Mouse (Mus musculus) hindbrain, embryonic 15.5 days (tissue): Measurements from ENCODE around the gene Mrpl48. TPM values are rescaled to one million over a fixed set of nuclear protein-coding genes. Genes with fewer than 3 reads are reported as not detected.
A peak's percentile ranks its signal among the peaks of the same experiment; 100 is the strongest.

ENCODE experiments used
- ATAC-seq: fragments of 200-750 bp; cut with Nextera tagmentation; 2 replicates; pipeline ENCODE4 v1.8.0; 2017; ENCODE audit warnings: low read depth, moderate number of reproducible peaks, moderate TSS enrichment; ENCODE audit not compliant: low FRiP score
- H3K27ac ChIP-seq: fragments of 300-500 bp; sonication (generic); replicated peaks from 2 replicates; pipeline ENCODE4 v1.5.1; 2015; ENCODE audit warnings: mild to moderate bottlenecking, inconsistent platforms
- H3K27me3 ChIP-seq: fragments of 300-500 bp; sonication (generic); 2 replicates; pipeline ENCODE4 v1.6.1; 2015; ENCODE audit warnings: control low read depth, inconsistent platforms
- H3K36me3 ChIP-seq: fragments of 300-500 bp; sonication (generic); 2 replicates; pipeline ENCODE4 v1.6.1; 2015; ENCODE audit warnings: control low read depth, inconsistent platforms
- H3K4me1 ChIP-seq: fragments of 300-500 bp; sonication (generic); replicated peaks from 2 replicates; pipeline ENCODE4 v1.6.1; 2015; ENCODE audit warnings: control low read depth, inconsistent platforms
- H3K4me2 ChIP-seq: fragments of 300-500 bp; sonication (generic); 2 replicates; pipeline ENCODE4 v1.6.1; 2015; ENCODE audit warnings: moderate library complexity, mild to moderate bottlenecking, inconsistent platforms
- H3K4me3 ChIP-seq: fragments of 300-500 bp; sonication (generic); 2 replicates; pipeline ENCODE4 v1.5.1; 2015; ENCODE audit warnings: mild to moderate bottlenecking, inconsistent platforms
- H3K9ac ChIP-seq: fragments of 300-500 bp; sonication (generic); 2 replicates; pipeline ENCODE4 v1.6.1; 2015; ENCODE audit warnings: inconsistent platforms
- H3K9me3 ChIP-seq: fragments of 300-500 bp; sonication (generic); 2 replicates; pipeline ENCODE4 v1.6.1; 2016; ENCODE audit warnings: control low read depth, inconsistent platforms
- WGBS: fragments of 180-500 bp; shearing (Covaris S2); methylation state at CpG from one replicate; pipeline ENCODE4 v1.1.7; 2015; 5-methylcytosine and 5-hydroxymethylcytosine counted together
- polyA plus RNA-seq: library from polyadenylated mRNA; unstranded; fragments of >200 nt; fragmentation: Nextera tagmentation; extraction: Ambion mirVana; gene quantifications from 2 replicates; pipeline ENCODE4 v1.2.1, GENCODE M21; 2015

Mrpl48 gene
- polyA plus RNA-seq, 1 experiment from 2014 or later: 83.6 TPM

GRCm38 (mm10) chr7:100550338-100551007, 57.6 kb downstream of the Mrpl48 start:
- Histone ChIP-seq H3K9ac (no peak overlapping the region), H3K27me3 (no peaks in the 10 kb centered on the region), H3K27ac (no peak overlapping the region), H3K4me3 (no peak overlapping the region), H3K36me3 (peaks cover 12% of the 10 kb centered on the region; the same call in 1 of the 2 replicates), H3K4me1 (peaks cover 12% of the 10 kb centered on the region; the same call in 1 of the 2 replicates), H3K9me3 (no peaks in the 10 kb centered on the region), H3K4me2 (no peak overlapping the region)
- no peak for ATAC-seq
- 52% methylated on average over 5 of the region's 5 CpGs for WGBS

- H3K4me3 ChIP-seq: no peak overlapping the region
- H3K27me3 ChIP-seq: no peaks in the 10 kb centered on the region
- no peak overlapping the region for H3K9ac ChIP-seq
- H3K4me2 ChIP-seq: no peak overlapping the region
- no peaks in the 10 kb centered on the region for H3K9me3 ChIP-seq
- peaks cover 6% of the 10 kb centered on the region; the same call in 1 of the 2 replicates for H3K4me1 ChIP-seq
- 86% methylated on average over 3 of the region's 3 CpGs for WGBS
- no peak overlapping the region for H3K27ac ChIP-seq
- peaks cover 12% of the 10 kb centered on the region; the same call in 1 of the 2 replicates for H3K36me3 ChIP-seq
- no peak for ATAC-seq
These were observed 58.3 kb downstream of the Mrpl48 start for GRCm38 (mm10) chr7:100549796-100550195.

GRCm38 (mm10) chr7:100547631-100548030, 60.5 kb downstream of the Mrpl48 start:
- Histone ChIP-seq H3K9me3 (no peaks in the 10 kb centered on the region), H3K9ac (no peak overlapping the region), H3K27ac (no peak overlapping the region), H3K4me1 (0 out of 2 replicates have a peak, but pooled peaks cover 3% of the 10 kb centered on the region), H3K36me3 (peaks cover 12% of the 10 kb centered on the region; the same call in 1 of the 2 replicates), H3K27me3 (no peaks in the 10 kb centered on the region), H3K4me3 (no peak overlapping the region), H3K4me2 (no peak overlapping the region)
- WGBS: 86% methylated on average over 4 of the region's 4 CpGs
- no peak for ATAC-seq

- no peak overlapping the region for H3K9ac ChIP-seq
- no peak overlapping the region for H3K27ac ChIP-seq
- H3K27me3 ChIP-seq: no peaks in the 10 kb centered on the region
- no peak overlapping the region for H3K4me2 ChIP-seq
- no peak overlapping the region for H3K4me3 ChIP-seq
- H3K4me1 ChIP-seq: no peaks in the 10 kb centered on the region
- H3K36me3 ChIP-seq: peaks cover 24% of the 10 kb centered on the region
- WGBS: 62% methylated on average over 1 of the region's 1 CpGs
- ATAC-seq: no peak
- H3K9me3 ChIP-seq: no peaks in the 10 kb centered on the region
These were observed 63.7 kb downstream of the Mrpl48 start for GRCm38 (mm10) chr7:100544437-100544836.

GRCm38 (mm10) chr7:100539516-100539915, 68.6 kb downstream of the Mrpl48 start:
- no peak overlapping the region for H3K9ac ChIP-seq
- H3K27me3 ChIP-seq: no peaks in the 10 kb centered on the region
- H3K36me3 ChIP-seq: peaks cover 17% of the 10 kb centered on the region
- H3K27ac ChIP-seq: no peak overlapping the region
- 97% methylated on average over 9 of the region's 9 CpGs for WGBS
- H3K4me2 ChIP-seq: no peak overlapping the region
- H3K4me1 ChIP-seq: peaks cover 11% of the 10 kb centered on the region
- H3K4me3 ChIP-seq: no peak overlapping the region
- no peaks in the 10 kb centered on the region for H3K9me3 ChIP-seq
- no peak for ATAC-seq

- H3K4me1 ChIP-seq: peaks cover 11% of the 10 kb centered on the region
- no peak for ATAC-seq
- H3K4me3 ChIP-seq: peak overlapping the region; percentile 60
- peaks cover 17% of the 10 kb centered on the region for H3K36me3 ChIP-seq
- H3K27me3 ChIP-seq: no peaks in the 10 kb centered on the region
- WGBS: 36% methylated on average over 7 of the region's 7 CpGs
- H3K9me3 ChIP-seq: no peaks in the 10 kb centered on the region
- H3K4me2 ChIP-seq: peak overlapping the region; percentile 76
- peak overlapping the region; percentile 87 for H3K27ac ChIP-seq
- H3K9ac ChIP-seq: peak overlapping the region; percentile 52
These were observed 70.6 kb downstream of the Mrpl48 start for GRCm38 (mm10) chr7:100537519-100537902.

- Histone ChIP-seq H3K4me2 (peak within 1 kb of the TSS; percentile 76), H3K9me3 (no peaks in the 10 kb centered on the region), H3K36me3 (peaks cover 17% of the 10 kb centered on the region), H3K9ac (peak within 1 kb of the TSS; percentile 52), H3K4me1 (peaks cover 11% of the 10 kb centered on the region), H3K27me3 (no peaks in the 10 kb centered on the region), H3K27ac (peak within 1 kb of the TSS; percentile 87), H3K4me3 (peak within 1 kb of the TSS; percentile 60)
- under 1% methylated on average over 33 of the region's 33 CpGs for WGBS
- peak; percentile 100 for ATAC-seq
These were observed 71.1 kb downstream of the Mrpl48 start, which contains the start of gene Coa4 for GRCm38 (mm10) chr7:100536804-100537518. Gene Coa4, plus strand, starts transcription at chr7:100537071.

- Histone ChIP-seq H3K9ac (no peak overlapping the region), H3K9me3 (no peaks in the 10 kb centered on the region), H3K36me3 (peaks cover 17% of the 10 kb centered on the region), H3K27me3 (no peaks in the 10 kb centered on the region), H3K4me2 (no peak overlapping the region), H3K4me1 (peaks cover 11% of the 10 kb centered on the region), H3K27ac (no peak overlapping the region), H3K4me3 (no peak overlapping the region)
- WGBS: 76% methylated on average over 2 of the region's 2 CpGs
- no peak for ATAC-seq
These were observed 72.3 kb downstream of the Mrpl48 start for GRCm38 (mm10) chr7:100535831-100536230.

GRCm38 (mm10) chr7:100534216-100534615, 73.9 kb downstream of the Mrpl48 start:
- H3K9ac ChIP-seq: no peak overlapping the region
- no peaks in the 10 kb centered on the region for H3K9me3 ChIP-seq
- H3K36me3 ChIP-seq: peaks cover 3% of the 10 kb centered on the region
- peaks cover 11% of the 10 kb centered on the region for H3K4me1 ChIP-seq
- H3K4me3 ChIP-seq: no peak overlapping the region
- H3K4me2 ChIP-seq: no peak overlapping the region
- H3K27me3 ChIP-seq: no peaks in the 10 kb centered on the region
- WGBS: 87% methylated on average over 3 of the region's 3 CpGs
- H3K27ac ChIP-seq: no peak overlapping the region
- ATAC-seq: no peak

- H3K9ac ChIP-seq: no peak overlapping the region
- no peak overlapping the region for H3K4me2 ChIP-seq
- 74% methylated on average over 2 of the region's 2 CpGs for WGBS
- peaks cover 11% of the 10 kb centered on the region for H3K4me1 ChIP-seq
- no peak overlapping the region for H3K4me3 ChIP-seq
- no peak for ATAC-seq
- no peaks in the 10 kb centered on the region for H3K27me3 ChIP-seq
- H3K27ac ChIP-seq: no peak overlapping the region
- no peaks in the 10 kb centered on the region for H3K36me3 ChIP-seq
- H3K9me3 ChIP-seq: no peaks in the 10 kb centered on the region
These were observed 74.6 kb downstream of the Mrpl48 start for GRCm38 (mm10) chr7:100533503-100533902.

GRCm38 (mm10) chr7:100530766-100531165, 77.3 kb downstream of the Mrpl48 start:
- no peak overlapping the region for H3K4me2 ChIP-seq
- no peaks in the 10 kb centered on the region for H3K9me3 ChIP-seq
- H3K9ac ChIP-seq: no peak overlapping the region
- ATAC-seq: no peak
- H3K4me1 ChIP-seq: no peaks in the 10 kb centered on the region
- H3K36me3 ChIP-seq: no peaks in the 10 kb centered on the region
- no peaks in the 10 kb centered on the region for H3K27me3 ChIP-seq
- H3K4me3 ChIP-seq: no peak overlapping the region
- H3K27ac ChIP-seq: no peak overlapping the region
- WGBS: 92% methylated on average over 5 of the region's 5 CpGs

- 82% methylated on average over 8 of the region's 8 CpGs for WGBS
- Histone ChIP-seq H3K4me2 (no peak overlapping the region), H3K27ac (no peak overlapping the region), H3K4me3 (no peak overlapping the region), H3K9ac (no peak overlapping the region), H3K4me1 (no peaks in the 10 kb centered on the region), H3K36me3 (no peaks in the 10 kb centered on the region), H3K9me3 (no peaks in the 10 kb centered on the region), H3K27me3 (no peaks in the 10 kb centered on the region)
- ATAC-seq: no peak
These were observed 83.4 kb downstream of the Mrpl48 start for GRCm38 (mm10) chr7:100524669-100525068.
